In the genomic region with DNA sequence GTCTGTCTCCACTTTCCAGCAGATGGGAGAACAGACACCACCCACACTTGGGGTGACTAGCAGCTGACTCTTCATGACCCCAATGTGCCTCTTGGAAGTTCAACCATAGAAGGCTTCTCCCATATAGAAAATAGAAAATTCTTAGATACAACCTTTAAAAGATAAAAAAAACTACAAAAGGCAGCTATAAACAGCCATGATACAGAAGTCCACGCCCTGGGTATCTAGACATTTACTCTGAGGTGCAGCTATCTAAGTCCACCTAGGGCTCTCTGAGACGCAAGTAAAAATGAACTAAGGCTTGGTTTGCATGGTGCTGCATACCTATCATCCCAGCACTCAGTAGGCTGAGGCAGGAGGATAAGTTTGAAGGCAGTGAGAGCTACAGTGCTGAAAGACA, we compare ENCODE assay signal across 27 mouse cellular contexts.
"Had no signal": no experiment of that assay in that cellular context is flagged by ENCODE, and none has a peak within 500 bp of the region (broad histone marks: within the 10 kb centered on the region; RNA-seq: fewer than 3 reads in every experiment).

No protein-coding gene starts in this region.

- H3K9me3 ChIP-seq: limb, embryonic 10.5 days; limb, embryonic 12.5 days; limb, embryonic 13.5 days; limb, embryonic 15.5 days; liver, embryonic 12.5 days; liver, embryonic 13.5 days; liver, embryonic 15.5 days; lung, embryonic 15.5 days; megakaryocyte, embryonic 14.5 days; midbrain, embryonic 10.5 days; midbrain, embryonic 12.5 days; midbrain, embryonic 13.5 days; midbrain, embryonic 15.5 days; neural tube, embryonic 12.5 days had no signal

- H3K4me1 ChIP-seq: midbrain, embryonic 12.5 days had no signal

- H3K4me3 ChIP-seq: limb, embryonic 10.5 days; limb, embryonic 12.5 days; limb, embryonic 13.5 days; limb, embryonic 15.5 days; liver, embryonic 12.5 days; liver, embryonic 13.5 days; liver, embryonic 15.5 days; lung, embryonic 15.5 days; megakaryocyte, embryonic 14.5 days; midbrain, embryonic 10.5 days; midbrain, embryonic 12.5 days; midbrain, embryonic 13.5 days; midbrain, embryonic 15.5 days; myocyte; neural tube, embryonic 12.5 days had no signal

- H3K36me3 ChIP-seq: limb, embryonic 10.5 days; limb, embryonic 12.5 days; limb, embryonic 13.5 days; limb, embryonic 15.5 days; liver, embryonic 12.5 days; liver, embryonic 15.5 days; lung, embryonic 15.5 days; midbrain, embryonic 12.5 days; midbrain, embryonic 13.5 days; midbrain, embryonic 15.5 days; neural tube, embryonic 12.5 days had no signal

- H3K27me3 ChIP-seq: liver, embryonic 12.5 days; liver, embryonic 13.5 days; liver, embryonic 15.5 days; lung, embryonic 15.5 days; megakaryocyte, embryonic 14.5 days; midbrain, embryonic 12.5 days; midbrain, embryonic 13.5 days; midbrain, embryonic 15.5 days; neural tube, embryonic 12.5 days had no signal

- H3K27ac ChIP-seq: limb, embryonic 10.5 days; limb, embryonic 12.5 days; limb, embryonic 13.5 days; limb, embryonic 15.5 days; liver, embryonic 12.5 days; liver, embryonic 13.5 days; liver, embryonic 14.5 days; liver, embryonic 15.5 days; lung, embryonic 15.5 days; midbrain, embryonic 10.5 days; midbrain, embryonic 12.5 days; midbrain, embryonic 13.5 days; midbrain, embryonic 15.5 days; neural tube, embryonic 12.5 days had no signal

- DNase-seq: left cerebral cortex, postnatal 4 days; liver; liver, embryonic 13.5 days; liver, postnatal 0 days; lung, adult 18-20 months; lung, adult 2 months; lung, embryonic 14.5 days; lung, postnatal 10 days; lung, postnatal 14 days; lung, postnatal 36 days; lung, postnatal 4 days; midbrain, embryonic 14.5 days had no signal

- H3K9ac ChIP-seq: limb, embryonic 12.5 days; limb, embryonic 13.5 days; limb, embryonic 15.5 days; liver, embryonic 12.5 days; liver, embryonic 13.5 days; liver, embryonic 14.5 days; liver, embryonic 15.5 days; liver, postnatal 0 days; lung, embryonic 14.5 days; lung, embryonic 15.5 days; midbrain, embryonic 12.5 days; midbrain, embryonic 13.5 days; midbrain, embryonic 15.5 days; neural tube, embryonic 12.5 days had no signal
